Mouse (Mus musculus) layer of hippocampus, adult 2 months (tissue): ENCODE measurements around the gene Eri3. TPM values are rescaled to one million over a fixed set of nuclear protein-coding genes. Genes with fewer than 3 reads are reported as not detected.

Experiments used
- DNase-seq, 2 experiments: peaks; one replicate each; pipeline ENCODE4 v3.0.0; 2022; ENCODE audit warnings: low spot score in 2 of 2
- H3K27ac ChIP-seq: fragments of 200-600 bp; 2 replicates; pipeline ENCODE4 v1.8.1; 2022
- H3K4me3 ChIP-seq: fragments of 200-600 bp; 2 replicates; pipeline ENCODE4 v1.8.1; 2022; ENCODE audit warnings: mild to moderate bottlenecking
- CTCF ChIP-seq: fragments of 200-600 bp; conservative IDR thresholded peaks from 2 replicates; pipeline ENCODE4 v1.8.1; 2022; ENCODE audit warnings: antibody characterized with exemption, mild to moderate bottlenecking, moderate library complexity
- total RNA-seq, 2 experiments: library from RNA; stranded (reverse); gene quantifications; 2 replicates each; pipeline ENCODE4 v1.2.3; 2021

Gene Eri3
- total RNA-seq, 2 experiments from 2014 or later, result 194 to 211 TPM

GRCm38 (mm10) chr4:117657646-117658045 lies 107.5 kb downstream of the Eri3 start:
- peak; percentile 75 to 86 for DNase-seq
- Histone ChIP-seq H3K27ac (peak overlapping the region; percentile 77), H3K4me3 (no peak overlapping the region)
- no peak for TF ChIP-seq CTCF

GRCm38 (mm10) chr4:117658582-117659444 lies 108.6 kb downstream of the Eri3 start:
- Histone ChIP-seq H3K27ac (peak overlapping the region; percentile 77), H3K4me3 (no peak overlapping the region)
- peak; percentile 67 for TF ChIP-seq CTCF
- no peak for DNase-seq

GRCm38 (mm10) chr4:117660001-117660400 lies 109.8 kb downstream of the Eri3 start:
- Histone ChIP-seq H3K4me3 (no peak overlapping the region), H3K27ac (no peak overlapping the region)
- TF ChIP-seq CTCF, result 0 out of 2 replicates have a peak, but pooled peaks have one; percentile 15
- no peak for DNase-seq

- DNase-seq, result no peak
- Histone ChIP-seq H3K27ac (no peak overlapping the region), H3K4me3 (no peak overlapping the region)
- no peak for TF ChIP-seq CTCF
Measured at GRCm38 (mm10) chr4:117664411-117665137, 114.4 kb downstream of the Eri3 start.

- peak; percentile 47 to 66 for DNase-seq
- TF ChIP-seq CTCF, result peak; percentile 21; the same call in 1 of the 2 replicates
- Histone ChIP-seq H3K27ac (0 out of 2 replicates have a peak overlapping the region, but pooled peaks have one; percentile 20), H3K4me3 (no peak overlapping the region)
Measured at GRCm38 (mm10) chr4:117665531-117665930, 115.4 kb downstream of the Eri3 start.

GRCm38 (mm10) chr4:117666054-117666453 lies 115.9 kb downstream of the Eri3 start:
- H3K27ac ChIP-seq, result no peak overlapping the region
- TF ChIP-seq CTCF, result no peak
- DNase-seq, result no peak

GRCm38 (mm10) chr4:117669874-117670273 lies 119.7 kb downstream of the Eri3 start:
- peak; percentile 37 for TF ChIP-seq CTCF
- no peak overlapping the region for H3K27ac ChIP-seq
- no peak overlapping the region for H3K4me3 ChIP-seq
- no peak for DNase-seq

More at GRCm38 (mm10) chr4:117666054-117666453, 115.9 kb downstream of the Eri3 start:
- H3K4me3 ChIP-seq, result no peak overlapping the region

GRCm38 (mm10) chr4:117672042-117672441 lies 121.9 kb downstream of the Eri3 start:
- H3K27ac ChIP-seq, result no peak overlapping the region
- DNase-seq, result no peak
- TF ChIP-seq CTCF, result no peak
- no peak overlapping the region for H3K4me3 ChIP-seq

- no peak overlapping the region for H3K27ac ChIP-seq
- no peak for TF ChIP-seq CTCF
- no peak for DNase-seq
- H3K4me3 ChIP-seq, result no peak overlapping the region
Measured at GRCm38 (mm10) chr4:117673901-117674300, 123.7 kb downstream of the Eri3 start.

GRCm38 (mm10) chr4:117676903-117677302 lies 126.7 kb downstream of the Eri3 start:
- TF ChIP-seq CTCF, result peak; percentile 96
- Histone ChIP-seq H3K27ac (no peak overlapping the region), H3K4me3 (no peak overlapping the region)
- DNase-seq, result peak; percentile 77 to 88

- DNase-seq, result no peak
- Histone ChIP-seq H3K4me3 (peak overlapping the region; percentile 98; the same call in 1 of the 2 replicates), H3K27ac (no peak overlapping the region)
- no peak for TF ChIP-seq CTCF
Measured at GRCm38 (mm10) chr4:117680963-117681362, 130.8 kb downstream of the Eri3 start.

- peak; percentile 75 to 81 for DNase-seq
- TF ChIP-seq CTCF, result peak; percentile 51
- Histone ChIP-seq H3K27ac (peak within 1 kb of the TSS; percentile 86), H3K4me3 (peak within 1 kb of the TSS; percentile 98)
Measured at GRCm38 (mm10) chr4:117681931-117682461, 131.8 kb downstream of the Eri3 start, which contains the start of gene Dmap1. Gene Dmap1, minus strand, starts transcription at chr4:117682273.

- Histone ChIP-seq H3K4me3 (peak overlapping the region; percentile 98), H3K27ac (peak overlapping the region; percentile 86)
- no peak for DNase-seq
- TF ChIP-seq CTCF, result no peak
Measured at GRCm38 (mm10) chr4:117682463-117682862, 132.3 kb downstream of the Eri3 start.
